Mouse (Mus musculus) ovary, postnatal 14 days (tissue): ENCODE measurements at regions not wholly inside any gene's neighbourhood (a gene's known extent, or its start where the extent isn't known, plus 50 kb on each side); places are given as distances from the start of the nearest gene placed in this dataset.
A peak's percentile ranks its signal among the peaks of the same experiment; 100 is the strongest.

Source experiments
- DNase-seq: peaks from one replicate; pipeline ENCODE4 v3.0.0; 2022; ENCODE audit warnings: low spot score

- DNase-seq: no peak
Measured at GRCm38 (mm10) chr13:45213116-45213834, 134.8 kb downstream of the Gm9817 start.

GRCm38 (mm10) chr13:45218251-45218650 is 139.8 kb downstream of the Gm9817 start:
- DNase-seq: no peak

GRCm38 (mm10) chr13:45219671-45220070 is 141.2 kb downstream of the Gm9817 start:
- no peak for DNase-seq

- no peak for DNase-seq
Measured at GRCm38 (mm10) chr13:45230804-45231203, 152.3 kb downstream of the Gm9817 start.

GRCm38 (mm10) chr13:45235236-45235635 is 154.3 kb upstream of the Mylip start:
- no peak for DNase-seq

GRCm38 (mm10) chr13:45238258-45238657 is 151.3 kb upstream of the Mylip start:
- no peak for DNase-seq

- peak; percentile 34 for DNase-seq
Measured at GRCm38 (mm10) chr13:45239153-45239552, 150.4 kb upstream of the Mylip start.

GRCm38 (mm10) chr13:45240009-45240653 is 149.4 kb upstream of the Mylip start:
- no peak for DNase-seq

GRCm38 (mm10) chr13:45242261-45242660 is 147.3 kb upstream of the Mylip start:
- no peak for DNase-seq

- no peak for DNase-seq
Measured at GRCm38 (mm10) chr13:45242750-45243149, 146.8 kb upstream of the Mylip start.

GRCm38 (mm10) chr13:45245651-45246050 is 143.9 kb upstream of the Mylip start:
- DNase-seq: no peak

- DNase-seq: no peak
Measured at GRCm38 (mm10) chr13:45246341-45246740, 143.2 kb upstream of the Mylip start.

- no peak for DNase-seq
Measured at GRCm38 (mm10) chr13:45250028-45250427, 139.5 kb upstream of the Mylip start.

GRCm38 (mm10) chr13:45251068-45251467 is 138.5 kb upstream of the Mylip start:
- no peak for DNase-seq

GRCm38 (mm10) chr13:45252126-45252525 is 137.4 kb upstream of the Mylip start:
- no peak for DNase-seq

- no peak for DNase-seq
Measured at GRCm38 (mm10) chr13:45253221-45253620, 136.3 kb upstream of the Mylip start.

GRCm38 (mm10) chr13:45255277-45255676 is 134.3 kb upstream of the Mylip start:
- DNase-seq: no peak

GRCm38 (mm10) chr13:45262011-45262410 is 127.5 kb upstream of the Mylip start:
- DNase-seq: no peak

GRCm38 (mm10) chr13:45266287-45267064 is 123.1 kb upstream of the Mylip start:
- no peak for DNase-seq

GRCm38 (mm10) chr13:45267446-45267845 is 122.1 kb upstream of the Mylip start:
- DNase-seq: no peak

- DNase-seq: no peak
Measured at GRCm38 (mm10) chr13:45267906-45268305, 121.6 kb upstream of the Mylip start.

- DNase-seq: no peak
Measured at GRCm38 (mm10) chr13:45274261-45274884, 115.2 kb upstream of the Mylip start.
